Mouse (Mus musculus) kidney, adult 11 months (tissue): ENCODE data around the gene Kif5a.
A peak's percentile ranks its signal among the peaks of the same experiment; 100 is the strongest.

Experiments
- DNase-seq: peaks from one replicate; pipeline ENCODE4 v3.0.0; 2022

Gene Kif5a

DNA sequence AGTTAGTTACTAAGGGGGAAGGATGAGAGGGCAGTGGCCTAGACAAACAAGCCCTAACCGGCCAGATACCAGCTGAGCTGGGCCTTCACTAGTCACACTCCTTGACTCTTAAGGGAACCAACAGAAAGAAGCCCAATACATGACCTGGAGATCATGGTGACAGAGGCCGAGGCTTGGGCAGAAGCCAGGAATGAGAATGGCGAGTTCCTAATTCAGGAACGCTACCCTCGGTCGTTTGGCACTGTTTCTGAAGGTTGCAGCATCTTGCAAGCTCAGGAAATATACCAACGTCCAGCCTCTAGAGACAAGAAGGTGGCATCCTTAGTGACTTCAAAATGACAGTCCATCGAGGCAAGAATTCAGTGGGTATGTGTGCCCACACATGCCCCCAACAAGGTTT lies 1.2 kb upstream of the Kif5a start:
- DNase-seq, result no peak

DNA sequence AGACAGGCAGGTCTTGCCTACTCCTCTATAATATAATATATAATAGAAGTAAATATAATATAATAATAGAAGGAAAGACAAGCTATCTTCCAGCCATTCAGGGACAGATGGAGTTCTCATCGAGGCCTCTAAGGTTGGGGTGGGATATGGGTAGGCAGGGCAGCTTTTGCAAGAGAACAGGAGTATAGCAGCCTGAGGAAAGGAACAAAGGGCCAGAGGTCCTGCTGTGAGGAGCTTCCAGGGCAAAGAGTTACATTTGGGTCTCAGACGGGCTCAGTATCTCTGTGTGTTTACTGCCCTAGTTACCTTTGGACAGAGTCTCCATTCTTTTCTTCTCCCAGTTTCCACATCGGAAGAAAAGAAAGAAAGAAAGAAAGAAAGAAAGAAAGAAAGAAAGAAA lies 483 bp upstream of the Kif5a start:
- DNase-seq, result no peak

DNA sequence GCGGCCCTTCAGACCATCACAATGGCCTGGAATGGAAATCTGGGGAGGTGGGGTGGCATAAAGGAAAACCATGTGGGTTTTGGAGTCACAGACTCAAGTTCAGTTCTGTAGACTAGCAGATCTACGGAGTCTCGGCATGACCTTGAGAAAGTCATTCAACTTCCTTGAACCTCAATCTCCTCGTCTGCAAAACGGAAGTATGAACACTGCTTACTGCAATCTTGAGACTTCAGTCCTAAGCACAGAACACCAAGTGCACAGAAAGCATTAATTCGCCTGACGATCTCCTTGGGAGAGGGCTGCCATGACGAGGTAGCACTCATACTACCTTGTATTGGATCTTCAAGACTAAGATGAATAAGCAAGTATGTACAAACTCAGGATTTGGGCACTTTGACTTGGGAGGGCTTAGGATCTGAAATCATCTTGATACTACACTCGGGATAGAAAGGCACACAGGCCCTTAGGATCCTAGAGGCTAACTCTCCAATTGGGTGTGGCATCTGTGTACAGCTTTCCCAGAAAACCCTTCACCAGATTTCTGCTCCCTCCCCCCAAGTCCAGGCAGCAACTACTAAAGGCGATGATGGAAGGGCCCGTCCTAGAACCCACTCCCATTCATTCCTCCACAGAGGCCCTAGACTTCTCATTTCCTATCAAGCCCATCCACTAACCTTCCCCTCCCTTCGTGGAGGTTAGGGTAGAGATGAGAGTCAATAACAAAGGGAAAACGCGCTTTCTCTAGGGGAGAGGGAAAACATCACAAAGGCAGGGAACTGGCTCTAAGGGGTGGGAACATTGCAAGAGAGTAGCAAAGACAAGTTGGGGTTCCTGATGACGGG lies 1.2 kb downstream of the Kif5a start:
- no peak for DNase-seq

DNA sequence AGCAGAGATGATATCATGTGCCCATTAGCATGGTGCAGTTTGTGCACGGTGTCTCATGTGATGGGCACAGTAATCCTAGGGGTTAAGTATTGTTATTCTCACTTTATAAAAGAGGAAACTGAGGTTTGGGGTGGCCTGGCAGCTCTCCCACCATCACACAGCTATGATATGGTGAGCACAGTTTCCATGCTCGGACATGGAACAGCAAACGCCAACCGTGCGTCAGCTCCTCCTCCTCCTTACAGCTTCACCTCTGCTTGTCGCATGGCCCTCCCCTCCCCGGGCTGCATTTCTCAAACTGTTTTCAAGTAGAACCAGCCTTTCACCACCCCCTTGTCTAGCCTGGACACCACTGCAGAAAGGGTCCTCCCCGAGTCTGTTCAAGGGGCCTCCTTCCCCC lies 4.7 kb downstream of the Kif5a start:
- DNase-seq, result no peak

DNA sequence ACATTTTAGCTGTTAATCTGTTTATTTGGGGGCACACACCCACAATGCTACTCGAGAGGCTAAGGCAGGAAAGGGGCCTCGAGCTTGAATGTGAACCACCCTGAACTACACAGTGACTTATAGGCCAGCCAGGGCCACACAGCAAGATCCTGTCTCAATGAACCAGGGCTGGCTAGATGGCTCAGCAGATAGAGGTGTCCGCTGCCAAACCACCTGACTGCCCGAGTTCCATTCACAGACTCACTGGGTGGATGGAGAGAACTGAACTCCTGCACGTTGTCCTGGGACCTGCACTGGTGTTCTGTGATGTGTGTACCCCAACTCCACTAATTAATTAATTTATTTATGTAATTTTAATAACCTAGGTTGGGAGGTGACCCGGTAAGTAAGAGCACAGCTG lies 5.4 kb downstream of the Kif5a start:
- DNase-seq, result no peak

DNA sequence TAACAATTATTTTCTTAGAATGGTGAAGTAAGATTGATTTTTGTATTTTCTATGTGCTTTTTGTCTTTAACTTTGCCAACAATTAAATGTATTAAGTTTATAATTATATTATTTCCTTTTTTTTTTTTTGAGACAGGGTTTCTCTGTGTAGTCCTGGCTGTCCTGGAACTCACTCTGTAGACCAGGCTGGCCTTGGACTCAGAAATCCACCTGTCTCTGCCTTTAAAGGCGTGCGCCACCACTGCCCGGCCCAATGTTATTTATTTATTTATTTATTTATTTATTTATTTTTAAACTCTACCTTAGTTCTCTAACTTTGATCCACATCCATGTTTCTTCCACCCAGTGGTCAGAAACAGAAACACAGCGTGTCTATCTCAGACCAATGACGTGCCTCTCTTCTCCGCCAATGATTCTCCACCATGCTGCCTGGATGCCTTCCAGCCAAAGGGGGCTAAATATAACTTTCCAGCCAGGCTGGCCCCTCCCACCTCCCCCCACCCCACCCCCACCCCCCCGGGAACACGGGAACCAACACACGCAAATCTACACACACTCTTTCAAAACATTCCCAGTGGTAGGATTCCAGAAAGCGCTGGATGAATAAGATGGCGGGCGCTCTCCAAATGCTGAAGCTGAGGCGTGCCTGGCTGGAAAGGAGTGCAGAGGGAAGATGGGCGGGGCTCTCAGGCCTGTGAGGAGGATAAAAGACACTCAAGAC lies 7.4 kb downstream of the Kif5a start:
- peak; percentile 38 for DNase-seq

DNA sequence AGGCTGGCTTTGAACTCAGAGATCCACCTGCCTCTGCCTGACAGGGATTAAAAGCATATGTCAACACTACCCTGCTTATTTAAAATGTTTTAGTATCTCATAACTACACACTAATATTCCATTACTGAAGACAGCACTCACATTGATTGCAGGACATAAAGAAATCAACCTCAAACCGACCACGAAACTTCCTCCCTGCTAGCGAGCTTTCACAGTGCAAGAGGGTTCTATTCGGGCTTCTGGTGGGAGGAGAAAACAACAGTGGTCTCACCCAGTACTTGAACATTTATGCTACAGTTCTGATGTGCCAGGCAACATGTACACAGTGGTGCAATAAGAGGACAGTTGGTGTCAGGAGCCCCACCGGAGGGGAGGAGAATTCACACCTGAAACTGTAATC lies 12.3 kb downstream of the Kif5a start:
- no peak for DNase-seq

DNA sequence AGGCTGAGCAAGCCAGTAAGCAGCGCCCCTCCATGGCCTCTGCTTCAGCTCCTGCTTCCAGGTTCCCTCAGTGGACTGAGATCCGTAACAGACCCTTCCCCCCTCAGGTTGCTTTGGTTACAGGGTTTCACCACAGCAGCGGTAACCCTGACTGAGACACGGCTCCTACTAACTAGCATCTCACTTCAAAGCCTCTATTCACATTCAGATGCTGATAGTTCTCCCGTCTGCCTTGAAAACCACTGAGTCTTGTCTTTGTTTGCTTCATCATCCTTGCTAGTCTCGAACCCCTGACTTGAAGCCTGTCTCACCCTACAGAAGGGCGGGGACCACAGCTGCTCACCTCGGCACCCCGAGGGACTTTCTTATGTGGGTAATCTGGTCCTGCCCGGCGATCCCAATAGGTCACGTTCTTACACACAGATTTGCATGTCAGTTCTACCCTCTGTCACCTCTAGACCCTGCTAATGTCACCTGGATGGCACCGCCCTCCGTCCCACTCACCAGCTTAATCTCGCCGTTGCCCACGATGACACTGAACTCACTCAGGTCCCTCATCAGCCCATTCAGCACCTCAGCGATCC lies 24.8 kb downstream of the Kif5a start:
- no peak for DNase-seq

DNA sequence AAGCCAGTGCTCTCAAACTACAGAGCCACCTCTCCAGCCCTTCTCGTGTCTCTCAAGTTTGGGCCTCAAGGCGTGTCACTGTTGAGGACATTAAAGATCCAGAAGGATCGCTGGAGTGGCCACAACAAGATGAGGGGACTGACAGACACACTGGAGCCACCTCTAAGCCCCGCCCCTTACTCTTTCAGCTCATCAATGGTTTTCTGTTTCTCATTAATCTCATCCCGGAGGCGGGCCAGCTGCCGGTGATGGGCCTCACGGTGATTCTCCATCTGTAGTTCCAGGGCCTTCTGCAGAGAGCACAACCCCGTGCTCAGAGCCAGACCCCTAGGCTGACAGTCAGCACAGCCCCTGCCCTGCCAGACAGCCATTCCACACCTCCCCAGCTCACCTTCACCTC lies 26.6 kb downstream of the Kif5a start:
- DNase-seq, result no peak

DNA sequence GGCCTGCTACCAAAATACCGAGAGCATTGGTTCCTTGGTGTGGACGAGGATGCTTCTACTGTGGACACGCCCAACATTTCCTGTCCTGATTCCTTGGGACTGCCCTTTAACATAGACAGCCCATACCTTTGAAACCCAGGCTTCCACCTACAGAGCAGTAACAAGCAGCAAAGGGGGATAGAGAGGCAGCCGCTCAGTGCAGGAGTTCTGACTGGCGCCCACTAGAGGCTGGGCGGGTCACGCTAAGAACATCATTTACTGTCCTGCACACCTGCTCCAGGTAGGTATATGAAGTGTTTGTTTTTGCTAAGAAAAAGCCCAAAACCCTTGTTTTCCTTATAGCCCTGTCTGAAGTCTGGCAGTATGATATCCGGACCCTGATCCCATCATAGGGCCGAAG lies 30.0 kb downstream of the Kif5a start:
- no peak for DNase-seq

DNA sequence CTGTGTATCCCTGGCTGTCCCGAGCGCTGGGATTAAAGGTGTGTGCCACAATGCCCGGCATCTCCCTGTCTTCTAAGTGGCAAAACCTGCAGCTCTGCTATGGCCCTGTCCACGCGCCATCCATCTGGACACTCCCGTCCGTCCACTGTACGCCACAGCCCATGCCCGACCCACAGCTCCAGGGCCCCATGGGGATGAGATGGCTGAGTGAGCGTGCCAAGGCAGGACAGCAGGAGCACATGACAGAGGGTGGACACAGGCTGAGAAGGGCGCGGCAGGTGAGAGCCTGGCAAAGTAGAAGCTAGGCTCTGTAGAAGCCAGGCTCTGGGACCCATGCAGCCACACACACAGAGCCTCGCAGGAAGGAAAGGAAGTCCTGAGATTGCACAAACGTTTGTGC lies 31.4 kb downstream of the Kif5a start:
- DNase-seq, result no peak

DNA sequence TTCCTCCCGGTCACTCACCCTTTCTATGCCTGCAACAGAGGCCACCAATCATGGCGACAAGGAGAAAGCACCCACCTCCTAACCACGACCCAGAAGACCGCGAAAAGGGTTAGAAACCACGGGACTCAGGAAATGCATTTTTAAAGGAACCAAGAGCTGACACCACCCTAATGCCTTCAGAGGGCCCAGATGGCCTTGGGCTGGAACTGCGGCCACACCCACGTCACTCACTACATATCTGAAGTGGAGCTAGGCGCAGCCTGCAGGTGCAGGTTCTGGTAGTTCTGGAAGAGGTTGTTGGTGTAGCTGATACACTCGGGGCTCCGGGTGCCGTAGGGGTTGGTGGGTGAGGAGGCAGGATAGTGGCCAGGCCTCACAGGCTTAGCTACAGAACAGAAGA lies 32.5 kb downstream of the Kif5a start:
- DNase-seq, result no peak

DNA sequence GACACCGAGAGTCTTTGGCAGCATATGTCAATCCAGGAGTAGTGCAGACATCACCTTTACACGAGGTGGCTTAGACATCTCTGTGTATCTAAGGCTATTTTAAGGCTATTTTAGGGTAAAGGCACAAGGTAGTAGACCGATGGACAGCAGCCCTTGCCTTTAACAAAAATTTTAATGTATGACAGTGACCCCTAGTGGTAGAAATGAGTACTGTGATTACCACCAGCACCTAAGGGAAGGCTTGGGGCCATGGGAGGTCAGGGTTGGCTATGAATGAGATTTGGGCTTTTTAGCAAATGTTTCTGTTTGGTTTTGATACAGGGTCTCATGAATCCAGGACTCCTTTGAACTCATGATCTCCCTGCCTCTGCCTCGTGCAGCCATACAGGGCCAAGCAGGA lies 34.3 kb downstream of the Kif5a start:
- no peak for DNase-seq

DNA sequence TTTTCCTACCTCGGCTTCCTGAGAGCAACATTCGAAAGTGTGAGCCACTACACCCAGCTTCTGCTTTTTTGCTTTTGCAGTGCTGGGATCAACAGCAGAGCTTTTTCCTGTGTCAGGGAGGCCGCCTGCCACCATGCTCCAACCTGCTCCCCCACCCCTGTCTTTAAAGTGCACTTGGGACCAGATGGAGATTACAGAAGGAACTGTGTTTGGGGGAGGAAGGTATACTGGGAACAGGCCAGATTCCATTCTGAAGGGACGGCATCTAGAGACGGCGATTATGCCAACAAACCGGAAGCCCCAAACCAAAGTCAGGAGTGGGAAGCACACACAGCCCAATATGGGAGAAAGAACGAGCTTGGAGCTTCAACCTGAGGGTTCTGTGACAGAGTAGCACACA lies 36.0 kb downstream of the Kif5a start:
- no peak for DNase-seq

DNA sequence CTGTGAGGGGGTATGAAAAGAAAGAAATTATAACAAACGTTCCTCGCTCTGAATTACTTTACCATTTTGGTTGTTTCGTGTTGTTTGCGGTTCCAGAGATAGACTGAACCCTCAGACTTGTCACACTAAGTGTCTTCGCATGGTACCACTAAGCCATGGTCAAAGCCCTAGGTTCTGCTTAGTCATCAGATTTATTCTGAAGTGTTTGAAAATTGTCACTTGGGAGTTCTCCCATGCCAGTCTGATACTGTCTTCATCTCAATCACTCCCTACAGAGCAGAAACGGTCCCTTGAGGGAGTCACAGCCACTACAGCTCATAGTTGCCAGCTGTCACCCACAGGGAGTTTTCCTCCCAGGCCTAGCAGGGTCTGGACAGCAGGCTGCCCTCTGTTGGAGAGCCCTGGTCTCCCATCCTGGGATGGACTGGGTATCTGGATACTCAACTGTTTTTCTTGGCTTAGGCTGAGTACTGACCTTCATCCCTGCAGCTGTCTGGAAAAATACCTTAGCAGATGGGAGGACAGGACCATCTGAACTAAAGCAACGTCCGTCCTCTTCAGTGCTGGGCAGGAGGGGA lies 36.7 kb downstream of the Kif5a start:
- peak; percentile 35 for DNase-seq

DNA sequence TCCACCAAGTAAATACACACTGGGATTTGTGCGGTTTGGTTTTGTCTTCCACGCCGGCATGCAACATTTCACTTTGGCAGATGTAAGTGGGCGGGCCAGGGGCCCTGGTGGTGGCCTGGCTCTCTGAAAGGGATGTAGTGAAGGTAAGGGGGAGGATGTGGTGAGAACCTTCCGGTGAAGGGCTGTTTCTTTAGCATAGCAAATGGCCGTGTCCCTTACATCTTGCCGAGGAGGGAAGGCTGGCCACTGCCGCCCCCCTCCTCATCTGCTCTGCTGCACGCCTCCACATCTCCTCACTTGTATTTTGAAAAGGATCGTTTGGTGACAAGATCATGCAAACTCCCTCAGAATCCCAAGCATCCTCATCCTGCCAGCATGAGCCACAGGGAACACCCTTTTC lies 37.4 kb downstream of the Kif5a start:
- DNase-seq, result no peak

DNA sequence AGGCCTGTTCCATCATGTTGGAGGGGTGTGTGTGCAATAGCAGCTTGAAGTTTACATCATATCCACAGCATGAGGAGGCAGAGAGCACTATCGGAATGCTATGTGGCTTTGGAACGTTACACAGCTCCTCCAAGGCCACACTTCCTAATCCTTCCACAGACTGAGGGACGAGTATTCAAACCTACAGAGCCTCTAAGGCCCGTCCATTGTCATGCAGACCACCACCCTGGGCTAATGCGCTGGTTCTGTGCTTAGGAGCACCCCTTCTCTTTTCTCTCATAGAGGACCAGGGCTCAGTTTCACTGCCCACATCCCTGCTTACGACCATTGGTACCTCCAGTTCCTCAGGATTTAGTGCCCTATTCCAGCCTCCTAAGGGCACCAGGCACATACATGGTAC lies 37.9 kb downstream of the Kif5a start:
- DNase-seq, result no peak

DNA sequence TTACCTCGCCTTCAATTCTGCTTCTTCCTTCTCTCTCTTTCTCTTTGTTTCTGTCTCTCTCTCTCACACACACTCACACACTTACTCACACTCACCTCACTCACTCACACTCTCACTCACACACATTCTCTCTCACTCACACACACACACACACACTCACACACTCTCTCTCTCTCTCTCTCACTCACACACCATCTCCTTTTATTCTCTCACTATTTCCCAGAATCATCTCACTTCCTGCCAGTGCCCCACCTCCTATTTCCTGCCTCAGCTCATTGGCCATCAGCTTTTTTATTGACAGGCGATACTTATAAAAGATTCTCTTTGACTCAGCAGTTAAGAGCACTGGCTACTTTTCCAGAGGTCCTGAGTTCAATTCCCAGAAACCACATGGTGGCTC lies 44.8 kb downstream of the Kif5a start:
- no peak for DNase-seq

DNA sequence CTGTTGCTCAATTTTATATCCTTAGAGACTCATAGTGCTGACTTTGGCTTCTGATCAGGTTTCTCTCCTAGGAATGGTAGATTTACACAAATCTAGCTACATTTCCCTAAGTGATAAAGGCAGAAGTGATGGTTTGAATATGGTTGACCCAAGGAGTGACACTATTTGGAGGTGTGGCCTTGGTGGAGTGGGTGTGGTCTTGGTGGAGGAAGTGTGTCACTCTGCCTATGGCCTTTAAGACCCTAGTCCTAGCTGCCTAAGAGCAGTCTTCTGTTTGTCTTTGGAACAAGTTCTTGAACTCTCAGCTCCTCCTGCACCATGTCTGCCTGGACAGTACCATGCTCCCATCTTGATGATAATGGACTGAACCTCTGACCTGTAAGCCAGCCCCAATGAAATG lies 46.0 kb downstream of the Kif5a start:
- DNase-seq, result no peak

DNA sequence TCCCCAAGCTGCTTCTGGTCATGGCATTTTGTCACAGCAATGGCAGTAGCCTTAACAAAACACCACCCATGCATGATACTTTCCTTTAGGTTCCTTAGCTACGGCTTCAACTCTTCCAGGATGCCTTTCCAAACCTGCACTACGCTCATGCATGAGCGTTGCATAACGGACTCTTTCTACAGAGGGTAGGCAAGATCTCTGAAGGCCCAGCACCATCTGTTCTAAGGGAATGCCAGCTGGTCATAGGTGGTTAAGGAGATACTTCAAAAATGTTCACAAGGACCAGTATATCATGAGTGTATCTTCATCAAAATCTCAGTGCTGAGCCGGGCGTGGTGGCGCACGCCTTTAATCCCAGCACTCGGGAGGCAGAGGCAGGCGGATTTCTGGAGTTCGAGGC lies 46.7 kb downstream of the Kif5a start:
- no peak for DNase-seq

DNA sequence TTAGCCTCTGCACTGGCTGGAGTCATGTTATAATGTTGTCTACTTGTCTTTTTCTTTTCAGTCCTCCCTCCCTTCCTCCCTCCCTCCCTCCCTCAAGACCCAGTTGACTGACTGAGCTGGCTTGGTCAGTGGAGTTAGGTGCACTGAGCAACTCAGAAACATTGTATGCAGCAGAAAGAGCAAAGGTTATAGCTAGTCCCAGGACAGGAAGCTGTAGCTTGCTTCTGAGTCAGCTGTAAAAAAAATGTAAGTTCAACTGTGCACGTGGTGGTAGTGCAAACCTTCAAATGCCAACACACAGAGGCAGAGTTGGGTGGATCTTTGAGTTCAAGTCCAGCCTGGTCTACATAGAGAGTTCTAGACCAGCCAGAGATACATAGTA lies 48.7 kb downstream of the Kif5a start:
- no peak for DNase-seq

DNA sequence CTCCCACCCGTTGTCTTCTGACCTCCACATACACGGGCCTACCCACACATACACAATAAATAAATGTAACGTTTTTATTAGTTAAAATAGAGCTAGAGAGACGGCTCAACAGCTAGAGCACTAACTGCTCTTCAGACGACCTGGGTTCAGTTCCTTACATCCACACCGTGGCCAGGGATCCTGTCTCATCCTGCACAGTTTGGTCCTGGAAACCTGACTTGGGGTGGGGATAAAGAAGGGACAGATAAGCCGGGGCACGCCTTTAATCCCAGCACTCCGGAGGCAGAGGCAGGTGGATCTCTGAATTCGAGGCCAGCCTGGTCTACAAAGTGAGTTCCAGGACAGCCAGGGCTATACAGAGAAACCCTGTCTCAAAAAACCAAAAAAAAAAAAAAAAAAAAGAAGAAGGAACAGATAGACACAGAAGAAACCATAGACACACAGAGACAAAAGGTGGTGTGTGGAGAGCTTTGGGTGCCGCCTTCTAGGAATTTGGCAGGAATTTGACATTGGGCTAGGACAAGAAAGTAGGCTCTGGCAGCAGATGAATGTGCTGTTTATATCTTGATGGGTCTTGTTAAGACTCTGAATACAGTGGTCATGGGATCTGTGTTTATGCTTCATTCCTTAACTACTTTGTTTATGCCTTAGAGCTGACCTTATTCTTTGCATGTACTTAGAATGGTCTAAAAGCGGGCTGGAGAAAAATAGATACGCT lies 49.3 kb downstream of the Kif5a start:
- no peak for DNase-seq

DNA sequence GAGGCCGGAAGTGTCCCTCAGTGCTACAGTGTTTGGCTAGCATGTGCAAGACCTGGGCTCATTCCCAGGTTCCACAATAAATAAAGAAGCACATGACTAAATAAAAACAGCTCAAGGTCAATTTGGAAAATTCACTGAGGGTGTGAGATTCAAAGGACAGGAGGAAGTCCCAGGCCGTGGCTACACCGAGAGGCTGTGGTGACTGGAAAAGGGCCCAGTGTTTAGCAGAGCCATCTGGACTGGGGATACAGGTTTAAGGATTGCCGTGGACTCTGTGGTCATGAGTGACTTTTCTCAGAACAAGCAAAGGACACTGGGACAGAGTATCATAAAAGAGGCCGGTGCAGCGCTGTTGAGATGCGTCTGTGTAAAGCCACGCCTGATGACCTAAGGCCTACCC lies 49.9 kb downstream of the Kif5a start:
- DNase-seq, result no peak
